Mouse (Mus musculus): ENCODE results near the gene Selenom. TPM values are rescaled to one million over a fixed set of nuclear protein-coding genes. Genes with fewer than 3 reads are reported as not detected.

The Selenom gene
- polyA plus RNA-seq, 1 experiment: 40.8 TPM

DNA sequence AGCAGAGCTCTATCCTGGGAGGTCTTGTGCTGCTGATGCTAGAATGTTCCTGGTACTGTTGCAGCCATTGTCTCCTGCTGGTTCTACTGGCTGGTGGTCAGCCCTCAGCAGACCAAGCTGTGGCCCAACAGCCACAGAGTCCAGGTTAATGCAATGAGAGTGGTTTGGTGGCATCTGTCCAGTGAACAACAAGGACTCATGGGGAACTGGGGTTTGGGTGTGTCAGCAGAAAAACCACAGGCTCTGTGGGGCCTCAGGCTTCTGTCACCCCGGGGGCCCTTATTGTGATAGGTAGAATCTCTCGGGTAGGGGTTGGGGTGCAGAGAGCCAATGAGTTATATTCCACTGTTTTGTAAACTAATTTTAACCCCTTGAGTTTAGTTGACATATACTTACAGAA is 4.2 kb upstream of the Selenom start:
- Histone ChIP-seq H3K27me3 (ENCODE audit: control insufficient read depth, insufficient read depth, low read length) (no peaks in the 10 kb centered on the region), H3K4me1 (replicated peaks; ENCODE audit: control insufficient read depth, insufficient read depth, low read length) (peaks cover 12% of the 10 kb centered on the region), H3K27ac (ENCODE audit: control insufficient read depth, insufficient read depth, low read length) (no peak overlapping the region), H3K36me3 (ENCODE audit: control insufficient read depth, insufficient read depth, low read length) (no peaks in the 10 kb centered on the region), H3K4me3 (ENCODE audit: control insufficient read depth, insufficient read depth, low read length) (no peak overlapping the region)
- no peak for DNase-seq
- TF ChIP-seq POLR2A (IDR thresholded peaks at IDR 0.05; ENCODE audit: control insufficient read depth, extremely low read depth, insufficient read depth, low read length, poor library complexity) (no peak), CTCF (IDR thresholded peaks at IDR 0.05; ENCODE audit: borderline replicate concordance, control insufficient read depth, extremely low read depth, insufficient read depth, low read length, poor library complexity) (no peak)
- 14% methylated on average over 2 of the region's 2 CpGs for WGBS

DNA sequence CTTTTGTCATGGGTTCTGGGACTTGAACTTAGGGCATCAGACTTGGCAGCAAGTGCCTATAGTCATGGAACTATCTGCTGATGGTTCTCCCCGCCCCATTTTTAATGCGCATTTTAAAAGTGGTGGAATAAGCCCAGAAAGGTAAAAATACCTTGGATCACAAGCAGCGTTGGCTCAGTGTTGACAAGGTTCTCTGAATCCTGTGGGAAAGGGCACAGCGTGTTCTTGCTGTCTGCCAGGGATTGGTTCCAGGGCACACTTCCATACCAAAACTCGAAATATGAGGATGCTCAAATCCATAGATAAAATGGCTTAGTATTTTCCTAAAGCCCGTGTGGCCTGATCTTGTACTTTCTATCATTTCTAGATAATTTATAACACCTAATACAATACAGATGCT is 1.2 kb upstream of the Selenom start:
- H3K4me1 ChIP-seq (replicated peaks; ENCODE audit: control insufficient read depth, insufficient read depth, low read length): peaks cover 25% of the 10 kb centered on the region
- H3K27ac ChIP-seq (ENCODE audit: control insufficient read depth, insufficient read depth, low read length): no peak overlapping the region
- no peak for TF ChIP-seq POLR2A (IDR thresholded peaks at IDR 0.05; ENCODE audit: control insufficient read depth, extremely low read depth, insufficient read depth, low read length, poor library complexity)
- TF ChIP-seq CTCF (IDR thresholded peaks at IDR 0.05; ENCODE audit: borderline replicate concordance, control insufficient read depth, extremely low read depth, insufficient read depth, low read length, poor library complexity): no peak
- no peak overlapping the region for H3K4me3 ChIP-seq (ENCODE audit: control insufficient read depth, insufficient read depth, low read length)
- 94% methylated on average over 6 of the region's 6 CpGs for WGBS
- H3K27me3 ChIP-seq (ENCODE audit: control insufficient read depth, insufficient read depth, low read length): no peaks in the 10 kb centered on the region; the same call in 1 of the 2 replicates
- DNase-seq: no peak
- no peaks in the 10 kb centered on the region for H3K36me3 ChIP-seq (ENCODE audit: control insufficient read depth, insufficient read depth, low read length)

DNA sequence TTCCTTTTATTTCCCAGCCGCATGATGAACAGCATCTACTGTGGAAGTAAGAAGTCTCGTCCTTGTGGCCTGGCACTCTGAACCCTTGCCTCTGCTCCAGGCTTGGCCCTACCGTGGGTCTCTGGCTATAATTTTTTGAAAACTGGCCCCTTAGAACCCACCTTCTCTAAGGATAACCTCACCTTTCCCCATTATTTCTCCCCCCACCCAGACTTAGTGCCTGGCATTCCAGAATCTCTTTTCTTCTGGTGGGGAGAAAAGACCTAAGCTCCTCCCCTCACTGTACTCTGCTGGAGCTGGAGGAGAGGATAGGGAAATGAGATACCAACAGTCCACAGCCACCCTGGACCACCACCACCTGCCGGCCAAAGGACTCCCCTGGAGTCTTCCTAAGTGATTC is 732 bp downstream of the Selenom start:
- H3K27ac ChIP-seq (ENCODE audit: control insufficient read depth, insufficient read depth, low read length): no peak overlapping the region
- DNase-seq: no peak
- WGBS: 53% methylated on average over 4 of the region's 4 CpGs
- H3K4me3 ChIP-seq (ENCODE audit: control insufficient read depth, insufficient read depth, low read length): peak overlapping the region; percentile 45; the same call in 1 of the 2 replicates
- H3K27me3 ChIP-seq (ENCODE audit: control insufficient read depth, insufficient read depth, low read length): no peaks in the 10 kb centered on the region; the same call in 1 of the 2 replicates
- H3K4me1 ChIP-seq (replicated peaks; ENCODE audit: control insufficient read depth, insufficient read depth, low read length): peaks cover 23% of the 10 kb centered on the region
- H3K36me3 ChIP-seq (ENCODE audit: control insufficient read depth, insufficient read depth, low read length): no peaks in the 10 kb centered on the region
- TF ChIP-seq POLR2A (IDR thresholded peaks at IDR 0.05; ENCODE audit: control insufficient read depth, extremely low read depth, insufficient read depth, low read length, poor library complexity) (no peak), CTCF (IDR thresholded peaks at IDR 0.05; ENCODE audit: borderline replicate concordance, control insufficient read depth, extremely low read depth, insufficient read depth, low read length, poor library complexity) (no peak)

DNA sequence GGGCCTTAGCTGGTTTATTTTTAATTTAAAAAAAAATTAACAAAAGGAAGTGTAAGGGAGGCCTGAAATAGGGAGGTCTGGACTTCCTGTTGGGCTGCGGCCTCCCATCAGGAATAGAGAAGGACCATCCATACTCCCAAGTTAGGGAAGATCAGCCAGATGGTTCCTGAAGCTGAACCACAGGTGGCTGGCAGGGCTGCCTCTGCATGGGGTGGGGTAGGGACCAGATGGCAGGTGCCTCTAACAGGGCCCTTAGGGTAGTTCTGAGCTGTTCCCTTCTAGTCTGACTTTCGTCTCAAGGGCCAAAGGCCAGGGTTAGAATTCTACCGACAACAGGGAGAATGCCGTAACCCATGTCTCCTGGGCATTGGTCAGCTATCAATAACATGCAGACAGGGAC is 1.2 kb downstream of the Selenom start:
- Histone ChIP-seq H3K4me3 (ENCODE audit: control insufficient read depth, insufficient read depth, low read length) (no peak overlapping the region), H3K27ac (ENCODE audit: control insufficient read depth, insufficient read depth, low read length) (no peak overlapping the region), H3K4me1 (replicated peaks; ENCODE audit: control insufficient read depth, insufficient read depth, low read length) (peaks cover 22% of the 10 kb centered on the region), H3K27me3 (ENCODE audit: control insufficient read depth, insufficient read depth, low read length) (no peaks in the 10 kb centered on the region; the same call in 1 of the 2 replicates), H3K36me3 (ENCODE audit: control insufficient read depth, insufficient read depth, low read length) (no peaks in the 10 kb centered on the region)
- WGBS: 93% methylated on average over 4 of the region's 4 CpGs
- DNase-seq: no peak
- TF ChIP-seq POLR2A (IDR thresholded peaks at IDR 0.05; ENCODE audit: control insufficient read depth, extremely low read depth, insufficient read depth, low read length, poor library complexity) (no peak), CTCF (IDR thresholded peaks at IDR 0.05; ENCODE audit: borderline replicate concordance, control insufficient read depth, extremely low read depth, insufficient read depth, low read length, poor library complexity) (no peak)

DNA sequence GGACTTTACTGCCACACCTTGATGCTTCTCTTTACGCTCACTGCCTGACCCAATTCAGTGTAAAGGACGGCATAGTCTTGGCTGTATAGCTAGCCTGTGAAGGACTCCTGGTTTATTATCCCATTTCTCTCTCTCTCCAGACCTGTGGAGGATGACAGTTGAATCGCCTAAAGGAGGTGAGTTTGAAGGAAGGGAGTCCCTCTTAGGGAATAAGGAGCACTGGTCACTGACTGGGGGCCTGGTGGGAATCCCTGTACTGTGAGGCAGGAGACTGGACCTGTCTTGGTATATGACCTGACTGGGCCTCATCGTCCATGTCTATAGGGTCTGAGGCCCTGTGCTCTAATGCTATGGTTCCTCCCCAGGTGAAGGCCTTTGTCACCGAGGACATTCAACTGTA is 1.6 kb downstream of the Selenom start:
- H3K27ac ChIP-seq (ENCODE audit: control insufficient read depth, insufficient read depth, low read length): no peak overlapping the region
- DNase-seq: no peak
- TF ChIP-seq POLR2A (IDR thresholded peaks at IDR 0.05; ENCODE audit: control insufficient read depth, extremely low read depth, insufficient read depth, low read length, poor library complexity) (no peak), CTCF (IDR thresholded peaks at IDR 0.05; ENCODE audit: borderline replicate concordance, control insufficient read depth, extremely low read depth, insufficient read depth, low read length, poor library complexity) (no peak)
- H3K27me3 ChIP-seq (ENCODE audit: control insufficient read depth, insufficient read depth, low read length): no peaks in the 10 kb centered on the region; the same call in 1 of the 2 replicates
- no peak overlapping the region for H3K4me3 ChIP-seq (ENCODE audit: control insufficient read depth, insufficient read depth, low read length)
- no peaks in the 10 kb centered on the region for H3K36me3 ChIP-seq (ENCODE audit: control insufficient read depth, insufficient read depth, low read length)
- H3K4me1 ChIP-seq (replicated peaks; ENCODE audit: control insufficient read depth, insufficient read depth, low read length): peaks cover 22% of the 10 kb centered on the region
- WGBS: 90% methylated on average over 5 of the region's 5 CpGs

DNA sequence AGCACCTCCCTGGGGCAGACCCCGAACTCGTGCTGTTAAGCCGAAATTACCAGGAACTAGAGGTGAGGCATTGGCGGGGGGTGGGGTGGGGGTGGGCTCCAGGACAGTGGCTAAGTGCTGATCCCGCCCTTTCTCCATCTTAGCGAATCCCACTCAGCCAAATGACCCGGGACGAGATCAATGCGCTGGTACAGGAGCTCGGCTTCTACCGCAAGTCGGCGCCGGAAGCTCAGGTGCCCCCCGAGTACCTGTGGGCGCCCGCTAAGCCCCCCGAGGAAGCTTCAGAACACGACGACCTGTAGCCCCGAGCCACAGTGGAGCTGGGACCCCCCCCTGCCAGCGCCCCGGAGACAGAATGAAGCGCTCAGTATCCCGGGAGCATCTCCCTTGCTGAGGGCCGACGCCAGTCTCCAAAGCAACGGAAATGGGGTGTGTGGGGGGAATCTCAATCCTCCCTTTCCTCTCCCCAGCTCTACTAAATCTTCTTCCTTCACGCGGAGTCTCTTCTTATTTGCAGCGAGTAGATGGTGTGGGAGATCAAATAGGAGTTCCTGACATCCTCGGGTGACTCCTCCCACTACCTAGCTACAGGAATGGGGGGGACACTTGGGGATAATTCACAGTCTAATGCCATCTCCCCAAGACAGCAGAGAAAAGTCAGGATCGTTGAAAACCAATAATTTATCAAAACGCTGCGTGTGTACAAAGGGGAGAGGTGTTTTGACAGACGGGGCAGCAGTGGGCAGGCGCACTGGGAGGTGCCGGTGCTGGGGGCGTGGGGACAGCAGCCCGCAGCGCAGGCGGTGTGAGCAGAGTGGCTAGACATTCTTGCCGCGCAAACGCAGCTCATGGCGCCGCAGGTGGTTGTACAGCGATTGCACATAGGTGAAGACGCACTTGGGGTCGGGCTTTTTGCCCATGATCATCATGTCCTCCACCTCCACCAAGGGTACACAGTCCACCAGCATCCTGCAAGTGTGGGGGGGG is 2.7 kb downstream of the Selenom start:
- peak overlapping the region; percentile 27 for H3K4me3 ChIP-seq (ENCODE audit: control insufficient read depth, insufficient read depth, low read length)
- 3% methylated on average over 50 of the region's 50 CpGs for WGBS

More for the DNA sequence above, 2.7 kb downstream of the Selenom start:
- no peak for DNase-seq
- no peak for TF ChIP-seq CTCF (IDR thresholded peaks at IDR 0.05; ENCODE audit: borderline replicate concordance, control insufficient read depth, extremely low read depth, insufficient read depth, low read length, poor library complexity)
- no peak for TF ChIP-seq POLR2A (IDR thresholded peaks at IDR 0.05; ENCODE audit: control insufficient read depth, extremely low read depth, insufficient read depth, low read length, poor library complexity)
- Histone ChIP-seq H3K36me3 (ENCODE audit: control insufficient read depth, insufficient read depth, low read length) (no peaks in the 10 kb centered on the region), H3K27ac (ENCODE audit: control insufficient read depth, insufficient read depth, low read length) (no peak overlapping the region), H3K27me3 (ENCODE audit: control insufficient read depth, insufficient read depth, low read length) (no peaks in the 10 kb centered on the region; the same call in 1 of the 2 replicates), H3K4me1 (replicated peaks; ENCODE audit: control insufficient read depth, insufficient read depth, low read length) (peaks cover 22% of the 10 kb centered on the region)
